Mouse (Mus musculus): ENCODE measurements at regions not wholly inside any gene's neighbourhood (a gene's known extent, or its start where the extent isn't known, plus 50 kb on each side); places are given as distances from the start of the nearest gene placed in this dataset.

DNA sequence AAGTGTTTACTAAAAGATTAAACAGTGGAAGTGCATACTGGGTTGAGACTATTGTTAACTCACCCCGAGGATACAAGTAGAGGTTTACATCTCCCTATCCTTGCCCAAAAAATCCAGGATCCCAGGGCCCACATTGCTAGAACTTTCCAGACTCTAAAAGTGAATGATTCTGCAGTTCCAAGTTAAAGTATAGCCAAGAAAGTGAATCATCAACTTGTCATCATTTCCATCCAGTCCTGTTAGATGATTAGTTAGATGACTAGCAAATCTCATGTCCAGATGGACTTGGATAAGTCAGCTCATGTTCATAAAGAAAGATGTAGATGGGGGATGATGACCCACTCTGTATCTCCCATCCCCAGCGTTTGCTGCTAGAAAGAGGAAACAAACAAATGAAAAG, 155.5 kb downstream of the Tbx18 start:
- TF ChIP-seq FLI1 (IDR thresholded peaks at IDR 0.05; ENCODE audit: low read length) (no peak), GATA1 (IDR thresholded peaks at IDR 0.05; ENCODE audit: borderline replicate concordance, low read length) (no peak)
